Mouse (Mus musculus) thymus, adult 2 months (tissue): Measurements from ENCODE around the gene Bmp3.

Experiments
- CTCF ChIP-seq: fragments of 200-500 bp; IDR thresholded peaks from 2 replicates; pipeline ENCODE4 v1.5.1; 2012; ENCODE audit warnings: mild to moderate bottlenecking, control low read depth, low read length, moderate library complexity, borderline replicate concordance; ENCODE audit not compliant: control insufficient read depth, poor library complexity, insufficient read depth; ENCODE audit errors: extremely low read depth
- POLR2A ChIP-seq: fragments of 200-500 bp; IDR thresholded peaks from 2 replicates; pipeline ENCODE4 v1.6.1; 2012; ENCODE audit warnings: mild to moderate bottlenecking, low read length, control low read depth, moderate library complexity; ENCODE audit not compliant: control insufficient read depth, poor library complexity, insufficient read depth; ENCODE audit errors: extremely low read depth

GRCm38 (mm10) chr5:98876056-98876455 is 21.8 kb downstream of the Bmp3 start:
- TF ChIP-seq CTCF (no peak), POLR2A (no peak)
